Mouse (Mus musculus): ENCODE measurements around the gene Catsper3.

- TF ChIP-seq CHD2 (IDR thresholded peaks at IDR 0.05; ENCODE audit: low read depth, low read length) (no peak), ZNF384 (IDR thresholded peaks at IDR 0.05; ENCODE audit: low read depth, low read length) (no peak)
These were observed 9.3 kb upstream of the Catsper3 start for GRCm38 (mm10) chr13:55775056-55775455.

Measured in ES-E14 (cell line).